Mouse (Mus musculus) kidney, adult 2 months (tissue): Measurements from ENCODE around the gene Gm11032.

ENCODE experiments used
- CTCF ChIP-seq: fragments of 200-500 bp; conservative IDR thresholded peaks from 2 replicates; pipeline ENCODE4 v1.5.1; 2011; ENCODE audit warnings: low read depth, mild to moderate bottlenecking, control low read depth, low read length, moderate library complexity, mixed read lengths; ENCODE audit not compliant: insufficient read depth, insufficient read length
- POLR2A ChIP-seq: fragments of 200-500 bp; IDR thresholded peaks from one replicate; pipeline ENCODE4 v1.6.1; 2011; ENCODE audit warnings: low read depth, low read length, control low read depth

- TF ChIP-seq CTCF (no peak), POLR2A (no peak)
Measured at GRCm38 (mm10) chr11:4599916-4600315, 20.0 kb upstream of the Gm11032 start.
